16 mouse cellular contexts compared by ENCODE assay signal in genomic region chr15:89285478-89285877, GRCm38 (mm10). TPM values are rescaled to one million over a fixed set of nuclear protein-coding genes. Genes with fewer than 3 reads are reported as not detected.
A peak's percentile ranks its signal among the peaks of the same experiment; 100 is the strongest.
DNase-seq lines count a peak whose midpoint lies in the region; ATAC-seq and TF ChIP-seq lines count a peak whose summit lies in the region.
"Had no signal": no experiment of that assay in that cellular context is flagged by ENCODE, and none has a peak within 500 bp of the region (broad histone marks: within the 10 kb centered on the region; RNA-seq: fewer than 3 reads in every experiment).

No protein-coding gene starts in this region.

- H3K9ac ChIP-seq in hindbrain, postnatal 0 days (replicated peaks; ENCODE audit: low read length): no peak overlapping the region
- no peak overlapping the region for H3K9ac ChIP-seq in hindbrain, embryonic 11.5 days (ENCODE audit: low read depth, low read length)
- peak overlapping the region; percentile 50 for H3K9ac ChIP-seq in liver, embryonic 16.5 days (ENCODE audit: low read depth, low read length)
- no peak overlapping the region for H3K9ac ChIP-seq in kidney, embryonic 16.5 days (replicated peaks; ENCODE audit: low read length)

- TF ChIP-seq CTCF in hindbrain, postnatal 0 days (IDR thresholded peaks at IDR 0.05; ENCODE audit: low read depth): no peak

- H3K4me2 ChIP-seq in hindbrain, postnatal 0 days (ENCODE audit: low read depth, low read length): no peak overlapping the region
- H3K4me2 ChIP-seq in hindbrain, embryonic 11.5 days (replicated peaks; ENCODE audit: low read depth, low read length): no peak overlapping the region
- peak overlapping the region; percentile 53 for H3K4me2 ChIP-seq in liver, embryonic 16.5 days (ENCODE audit: low read depth, low read length)
- H3K4me2 ChIP-seq in kidney, embryonic 16.5 days (replicated peaks; ENCODE audit: low read depth, low read length): no peak overlapping the region
- H3K4me2 ChIP-seq: heart, embryonic 11.5 days had no signal

- no peak for ATAC-seq in hindbrain, postnatal 0 days
- no peak for ATAC-seq in hindbrain, embryonic 11.5 days (ENCODE audit: low FRiP score)
- 0 out of 2 replicates have a peak, but pooled peaks have one; percentile 26 for ATAC-seq in erythroblast, adult 5-6 weeks (replicated peaks; ENCODE audit: low FRiP score, poor library complexity, severe bottlenecking)
- ATAC-seq in liver, embryonic 16.5 days (ENCODE audit: low read depth): peak; percentile 91
- ATAC-seq in kidney, embryonic 16.5 days (ENCODE audit: low FRiP score, low TSS enrichment): no peak
- ATAC-seq in cerebellum, adult (ENCODE audit: insufficient number of reproducible peaks, low FRiP score, low TSS enrichment): no peak

- H3K36me3 ChIP-seq in hindbrain, postnatal 0 days (ENCODE audit: insufficient read depth, low read length): peaks cover 63% of the 10 kb centered on the region
- peaks cover 15% of the 10 kb centered on the region for H3K36me3 ChIP-seq in hindbrain, embryonic 11.5 days (ENCODE audit: control insufficient read depth, insufficient read depth, low read length)
- peaks cover 37% of the 10 kb centered on the region for H3K36me3 ChIP-seq in liver, embryonic 16.5 days (ENCODE audit: control insufficient read depth, insufficient read depth)
- H3K36me3 ChIP-seq in kidney, embryonic 16.5 days (ENCODE audit: insufficient read depth, low read length): peaks cover 67% of the 10 kb centered on the region

- DNase-seq in hindbrain, postnatal 0 days (ENCODE audit: low spot score): no peak
- no peak for DNase-seq in hindbrain, embryonic 11.5 days (ENCODE audit: low spot score)
- DNase-seq in MEL-GATA-1-ER (ENCODE audit: extremely low read depth, low read depth): peak; percentile 19
- DNase-seq in lung, postnatal 14 days: no peak
- DNase-seq: adrenal gland, postnatal 36 days; thymus, adult 2 months had no signal

- H3K9me3 ChIP-seq in hindbrain, postnatal 0 days (ENCODE audit: low read length): no peaks in the 10 kb centered on the region
- no peaks in the 10 kb centered on the region for H3K9me3 ChIP-seq in hindbrain, embryonic 11.5 days (ENCODE audit: control insufficient read depth, low read length)
- no peaks in the 10 kb centered on the region for H3K9me3 ChIP-seq in liver, embryonic 16.5 days (replicated peaks; ENCODE audit: control insufficient read depth, low read length)
- H3K9me3 ChIP-seq in kidney, embryonic 16.5 days (ENCODE audit: low read length): no peaks in the 10 kb centered on the region
- H3K9me3 ChIP-seq: hindbrain, embryonic 10.5 days had no signal

- 94% methylated on average over 5 of the region's 5 CpGs for WGBS in hindbrain, postnatal 0 days
- WGBS in hindbrain, embryonic 11.5 days: 95% methylated on average over 5 of the region's 5 CpGs
- 42% methylated on average over 5 of the region's 5 CpGs for WGBS in liver, embryonic 16.5 days (ENCODE audit: insufficient replicate concordance)
- 93% methylated on average over 5 of the region's 5 CpGs for WGBS in kidney, embryonic 16.5 days

- no peaks in the 10 kb centered on the region for H3K27me3 ChIP-seq in hindbrain, postnatal 0 days (ENCODE audit: insufficient read depth, low read length)
- H3K27me3 ChIP-seq in hindbrain, embryonic 11.5 days (ENCODE audit: control insufficient read depth, insufficient read depth, low read length): no peaks in the 10 kb centered on the region
- no peaks in the 10 kb centered on the region for H3K27me3 ChIP-seq in liver, embryonic 16.5 days (ENCODE audit: control insufficient read depth, insufficient read depth, low read depth, low read length)
- no peaks in the 10 kb centered on the region for H3K27me3 ChIP-seq in kidney, embryonic 16.5 days (ENCODE audit: insufficient read depth, low read length)

- no peak overlapping the region for H3K4me3 ChIP-seq in hindbrain, postnatal 0 days (ENCODE audit: low read length)
- no peak overlapping the region for H3K4me3 ChIP-seq in hindbrain, embryonic 11.5 days (ENCODE audit: low read depth, low read length)
- H3K4me3 ChIP-seq in liver, embryonic 16.5 days (ENCODE audit: low read depth, low read length): peak overlapping the region; percentile 29
- H3K4me3 ChIP-seq in kidney, embryonic 16.5 days (ENCODE audit: low read length): no peak overlapping the region
- H3K4me3 ChIP-seq: hindbrain, embryonic 10.5 days had no signal

- H3K27ac ChIP-seq in hindbrain, postnatal 0 days: 0 out of 2 replicates have a peak overlapping the region, but pooled peaks have one; percentile 11
- no peak overlapping the region for H3K27ac ChIP-seq in hindbrain, embryonic 11.5 days (ENCODE audit: low read depth, low read length)
- peak overlapping the region; percentile 87 for H3K27ac ChIP-seq in liver, embryonic 16.5 days (ENCODE audit: low read length)
- H3K27ac ChIP-seq in kidney, embryonic 16.5 days (ENCODE audit: low read length): no peak overlapping the region
- H3K27ac ChIP-seq: hindbrain, embryonic 10.5 days; macrophage had no signal

- no peaks in the 10 kb centered on the region for H3K4me1 ChIP-seq in hindbrain, postnatal 0 days (ENCODE audit: insufficient read depth, low read length)
- H3K4me1 ChIP-seq in hindbrain, embryonic 11.5 days (replicated peaks; ENCODE audit: control insufficient read depth, insufficient read depth, low read length): no peaks in the 10 kb centered on the region
- H3K4me1 ChIP-seq in liver, embryonic 16.5 days (ENCODE audit: control insufficient read depth, low read depth, low read length): peaks cover 28% of the 10 kb centered on the region
- no peaks in the 10 kb centered on the region for H3K4me1 ChIP-seq in kidney, embryonic 16.5 days (ENCODE audit: insufficient read depth, low read length)
- H3K4me1 ChIP-seq: hindbrain, embryonic 10.5 days had no signal

RNA-seq across cellular contexts. Expression of gene Sbf1, which starts 29.6 kb away (rescaled TPM):
- 265 and 324 TPM in 2 replicates for total RNA-seq in hindbrain, postnatal 0 days (2014; rRNA removed)
- 69.5 and 70.7 TPM in 2 replicates for polyA plus RNA-seq in hindbrain, postnatal 0 days (2015; fragmentation: Nextera tagmentation; extraction: Ambion mirVana)
- polyA plus RNA-seq in hindbrain, embryonic 11.5 days (2014; fragmentation: Nextera tagmentation; extraction: Ambion mirVana): 57.4 and 66.4 TPM in 2 replicates
- 38.9 and 39.6 TPM in 2 replicates for total RNA-seq in erythroblast, adult 5-6 weeks (2015; ENCODE audit: low replicate concordance)
- 11.2 and 22.4 TPM in 2 replicates for total RNA-seq in erythroblast, adult 5-6 weeks (2017; ENCODE audit: low replicate concordance)
- polyA plus RNA-seq in liver, embryonic 16.5 days (2015; fragmentation: Nextera tagmentation; extraction: Ambion mirVana): 20.7 and 23.1 TPM in 2 replicates
- polyA plus RNA-seq in kidney, embryonic 16.5 days (2015; fragmentation: Nextera tagmentation; extraction: Ambion mirVana): 49.3 and 52.0 TPM in 2 replicates

RNA-seq across cellular contexts. Expression of gene Adm2, which starts 37.0 kb away (rescaled TPM):
- total RNA-seq in hindbrain, postnatal 0 days (2014; rRNA removed): not detected in 2 replicates
- not detected in 2 replicates for polyA plus RNA-seq in hindbrain, postnatal 0 days (2015; fragmentation: Nextera tagmentation; extraction: Ambion mirVana)
- polyA plus RNA-seq in hindbrain, embryonic 11.5 days (2014; fragmentation: Nextera tagmentation; extraction: Ambion mirVana): 0.12 TPM in 1 of 2 replicates, not detected in the other
- not detected in 2 replicates for total RNA-seq in erythroblast, adult 5-6 weeks (2015; ENCODE audit: low replicate concordance)
- not detected in 2 replicates for total RNA-seq in erythroblast, adult 5-6 weeks (2017; ENCODE audit: low replicate concordance)
- 1.9 and 2.6 TPM in 2 replicates for polyA plus RNA-seq in liver, embryonic 16.5 days (2015; fragmentation: Nextera tagmentation; extraction: Ambion mirVana)
- polyA plus RNA-seq in kidney, embryonic 16.5 days (2015; fragmentation: Nextera tagmentation; extraction: Ambion mirVana): 0.98 and 1.5 TPM in 2 replicates
- total RNA-seq: adrenal gland, postnatal 36 days; left cerebral cortex, postnatal 10 days; liver, adult 2 months; monocyte, adult 5-6 weeks had no signal
- polyA plus RNA-seq: liver, adult 2 months; macrophage had no signal

RNA-seq across cellular contexts. Expression of gene Miox, which starts 48.7 kb away (rescaled TPM):
- not detected in 2 replicates for total RNA-seq in hindbrain, postnatal 0 days (2014; rRNA removed)
- polyA plus RNA-seq in hindbrain, postnatal 0 days (2015; fragmentation: Nextera tagmentation; extraction: Ambion mirVana): not detected in 2 replicates
- not detected in 2 replicates for polyA plus RNA-seq in hindbrain, embryonic 11.5 days (2014; fragmentation: Nextera tagmentation; extraction: Ambion mirVana)
- total RNA-seq in erythroblast, adult 5-6 weeks (2015; ENCODE audit: low replicate concordance): not detected in 2 replicates
- not detected in 2 replicates for total RNA-seq in erythroblast, adult 5-6 weeks (2017; ENCODE audit: low replicate concordance)
- 8.6 and 8.9 TPM in 2 replicates for polyA plus RNA-seq in liver, embryonic 16.5 days (2015; fragmentation: Nextera tagmentation; extraction: Ambion mirVana)
- polyA plus RNA-seq in kidney, embryonic 16.5 days (2015; fragmentation: Nextera tagmentation; extraction: Ambion mirVana): 17.0 and 28.6 TPM in 2 replicates
- total RNA-seq: adrenal gland, postnatal 36 days; left cerebral cortex, postnatal 10 days; monocyte, adult 5-6 weeks had no signal
- polyA plus RNA-seq: heart, embryonic 11.5 days; hindbrain, embryonic 10.5 days; macrophage had no signal

Comparison
In these comparisons a context has a peak if more than half of its experiments do, and no peak if none do; other contexts are left out.
1. H3K27ac ChIP-seq: peak in hindbrain, postnatal 0 days (single experiment) and liver, embryonic 16.5 days (single experiment); none in hindbrain, embryonic 11.5 days (single experiment) and kidney, embryonic 16.5 days (single experiment).
2. ATAC-seq: peak in erythroblast, adult 5-6 weeks (single experiment) and liver, embryonic 16.5 days (single experiment); none in hindbrain, postnatal 0 days (single experiment), hindbrain, embryonic 11.5 days (single experiment), kidney, embryonic 16.5 days (single experiment) and cerebellum, adult (single experiment).